Mouse (Mus musculus): ENCODE results near the gene Gm49380.

Gm49380 gene

DNA sequence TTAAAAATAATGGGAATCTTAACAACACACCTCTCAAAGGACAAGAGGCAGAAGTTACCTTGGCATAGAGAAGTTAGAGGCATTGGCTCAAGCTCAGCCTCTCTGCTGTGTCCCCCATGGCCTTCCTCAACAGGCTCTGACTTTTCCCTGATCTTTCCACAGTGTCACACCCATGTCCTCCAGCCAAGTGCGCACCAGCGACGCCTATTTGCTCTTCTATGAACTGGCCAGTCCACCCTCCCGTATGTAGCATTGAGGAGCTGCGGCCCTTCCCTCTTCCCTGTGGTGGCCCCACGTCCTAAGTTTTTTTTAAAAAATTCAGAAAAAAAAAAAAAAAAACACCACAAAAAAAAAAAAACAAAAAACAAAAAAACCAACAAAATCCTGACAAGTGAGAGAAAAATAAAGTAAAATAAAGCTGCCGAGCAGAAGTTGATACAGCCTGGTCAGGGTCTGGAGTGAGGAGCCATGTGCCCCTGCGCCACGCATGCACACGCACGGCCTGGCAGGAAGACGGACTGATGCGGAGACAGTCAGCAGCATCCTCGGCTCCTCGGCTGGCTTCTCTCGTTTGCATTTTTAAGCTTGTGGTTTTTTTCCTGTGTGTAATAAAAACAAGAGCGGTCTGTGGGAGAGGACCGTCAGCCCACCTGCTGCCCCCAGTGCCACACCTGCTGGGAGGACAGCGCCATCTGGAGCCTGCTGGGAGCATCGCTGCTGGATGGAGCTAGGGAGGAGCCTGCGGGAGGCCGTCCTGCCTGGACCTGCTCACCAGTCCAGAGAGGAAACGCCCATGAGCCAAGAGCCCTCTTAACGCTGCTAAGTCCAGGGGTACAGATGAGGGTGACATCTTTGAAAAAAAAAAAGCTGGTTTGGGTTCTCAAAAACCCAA lies 19.4 kb downstream of the Gm49380 start:
- in situ Hi-C loops (cut with MboI, MseI), result loop anchor here (25.0 kb wide), 3 partner anchors 357 to 1982 kb away; partner anchors contain the start of genes Nectin1 and Sorl1

DNA sequence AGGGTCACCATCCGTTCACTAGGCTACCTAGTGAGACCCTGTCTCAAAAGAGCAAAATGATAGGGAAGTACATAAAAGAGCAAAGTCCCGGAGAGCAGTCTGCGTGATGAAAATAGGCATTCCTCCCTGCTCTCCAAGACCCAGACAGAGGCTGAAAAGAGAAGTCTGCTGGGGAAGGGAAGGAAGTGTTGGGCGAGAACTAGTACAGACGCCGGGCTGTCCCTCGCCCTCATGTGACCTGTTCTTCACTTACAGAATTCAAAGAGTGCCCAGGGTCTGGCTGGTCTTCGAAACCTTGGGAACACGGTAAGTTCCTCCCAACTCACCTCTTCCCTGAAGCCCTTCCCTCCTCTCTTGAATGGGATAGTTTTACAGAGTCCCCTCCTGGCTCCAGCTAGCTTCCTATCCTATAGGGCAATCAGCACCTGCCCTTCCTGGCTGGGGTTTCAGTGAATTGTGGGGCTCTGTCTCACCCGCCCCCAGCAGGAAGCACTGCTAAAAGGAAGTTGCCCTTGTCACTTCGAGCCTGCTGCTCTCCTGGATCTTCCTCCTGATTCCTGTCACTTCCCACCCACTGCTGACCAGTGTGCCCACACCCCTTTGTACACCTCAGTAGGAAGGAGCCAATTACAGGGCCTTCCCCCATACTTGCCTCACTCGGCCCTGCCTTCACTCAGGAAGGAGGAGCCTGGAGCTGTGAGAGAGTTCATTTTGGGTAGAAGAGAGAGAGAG lies 24.3 kb downstream of the Gm49380 start:
- in situ Hi-C loops (cut with MboI, MseI), result loop anchor here (25.0 kb wide), 3 partner anchors 352 to 1977 kb away; partner anchors contain the start of genes Nectin1 and Sorl1

DNA sequence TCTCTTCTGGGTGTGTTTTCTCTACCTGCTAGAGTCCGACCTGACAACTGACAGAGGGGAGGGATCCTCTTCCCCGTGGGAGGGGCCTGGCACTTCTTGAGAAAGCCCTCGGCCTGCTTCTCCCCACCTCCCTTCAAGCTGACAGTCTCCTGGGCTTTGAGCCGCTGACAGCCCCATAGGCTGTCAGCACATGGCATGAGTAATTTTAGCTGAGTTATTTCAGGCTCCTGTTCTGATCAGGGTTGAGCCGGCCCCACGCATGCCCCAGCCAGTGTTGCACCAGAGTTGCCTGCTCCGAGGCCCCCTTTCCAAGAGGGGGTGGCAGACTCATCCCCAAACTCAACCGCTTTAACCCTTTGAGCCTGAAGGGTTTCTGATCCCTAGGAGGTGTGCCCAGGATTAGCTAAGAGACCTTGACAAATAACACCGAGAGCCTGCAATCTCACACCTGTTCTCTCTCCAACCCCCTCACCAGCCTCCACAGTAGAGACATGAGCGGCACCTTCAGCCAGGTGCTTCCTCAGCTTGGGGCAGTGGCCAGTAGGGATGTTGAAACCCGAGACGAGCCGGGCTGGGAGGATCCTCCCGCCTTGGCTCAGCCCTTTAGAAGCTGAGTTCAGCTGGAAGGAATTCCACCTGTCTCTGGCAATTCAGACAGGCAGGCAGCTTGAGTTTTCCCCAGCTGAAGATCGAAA lies 25.4 kb downstream of the Gm49380 start:
- in situ Hi-C loops (cut with MboI, MseI), result loop anchor here (25.0 kb wide), 3 partner anchors 351 to 1976 kb away; partner anchors contain the start of genes Nectin1 and Sorl1

DNA sequence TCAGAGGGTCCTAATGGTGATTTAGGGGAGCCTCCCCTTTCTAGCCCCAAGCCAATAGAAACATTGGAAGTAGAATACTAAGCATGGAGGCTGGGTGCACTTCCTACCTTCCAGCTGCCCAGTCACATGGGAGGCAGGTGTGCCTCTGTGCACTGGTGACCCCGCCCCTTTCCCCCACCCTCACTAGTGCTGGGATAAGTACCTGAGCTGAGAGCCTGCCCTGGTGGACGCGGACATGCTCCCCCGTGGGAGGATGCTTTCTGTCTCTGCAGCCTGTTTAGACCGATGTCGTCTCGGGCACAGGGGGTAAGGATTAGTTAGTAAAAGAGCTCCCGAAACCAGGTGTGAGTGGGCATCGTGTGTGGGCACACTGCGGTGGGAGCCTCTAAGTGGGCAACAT lies 26.3 kb downstream of the Gm49380 start:
- in situ Hi-C loops (cut with MboI, MseI), result loop anchor here (25.0 kb wide), 3 partner anchors 350 to 1975 kb away; partner anchors contain the start of genes Nectin1 and Sorl1

DNA sequence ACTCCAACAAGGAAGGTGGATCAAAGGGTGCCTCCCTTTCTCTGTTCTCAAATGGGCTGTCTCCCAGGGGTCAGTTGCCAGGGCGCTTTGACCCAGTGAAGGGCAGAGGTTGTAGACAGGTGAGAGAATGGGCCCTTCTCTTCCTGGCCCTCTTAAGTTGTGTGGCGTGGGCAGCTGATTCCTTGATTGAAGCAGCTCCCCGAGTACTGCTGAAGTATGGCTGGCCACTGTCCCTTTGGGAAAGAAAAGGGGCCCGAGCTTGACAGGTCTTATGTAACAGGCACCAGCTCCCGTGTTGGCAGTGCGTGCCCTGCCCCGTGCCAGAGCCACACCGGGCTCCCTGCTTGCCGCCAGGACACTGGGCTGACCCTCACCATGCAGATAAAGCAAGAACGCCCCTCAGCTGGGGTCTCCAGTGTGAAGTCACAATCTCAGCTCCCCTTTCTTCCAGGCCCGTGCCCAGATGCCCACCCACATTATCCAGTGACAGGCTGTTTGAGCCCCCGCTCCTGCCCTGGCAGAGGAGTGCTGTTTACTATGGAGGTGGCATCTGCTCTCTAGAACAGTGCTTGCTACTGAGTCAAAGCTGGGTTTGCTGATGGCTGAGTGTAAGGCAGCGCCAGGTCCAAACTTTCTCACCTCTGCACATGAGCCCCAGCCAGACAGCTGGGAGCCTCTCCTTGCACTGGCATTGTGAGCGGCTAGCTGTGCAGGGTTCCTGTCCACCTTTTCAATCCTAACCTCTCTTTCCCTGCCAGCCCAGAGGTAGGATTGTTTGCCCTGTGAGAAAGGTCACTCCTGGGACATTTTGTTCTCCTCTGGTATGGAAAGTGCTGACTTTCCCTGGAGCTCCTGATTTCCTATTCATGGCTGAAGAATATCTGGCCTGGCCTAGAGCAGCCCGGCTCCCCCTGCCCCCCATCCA lies 27.3 kb downstream of the Gm49380 start:
- in situ Hi-C loops (cut with MboI, MseI), result loop anchor here (25.0 kb wide), 3 partner anchors 349 to 1974 kb away; partner anchors contain the start of genes Nectin1 and Sorl1

DNA sequence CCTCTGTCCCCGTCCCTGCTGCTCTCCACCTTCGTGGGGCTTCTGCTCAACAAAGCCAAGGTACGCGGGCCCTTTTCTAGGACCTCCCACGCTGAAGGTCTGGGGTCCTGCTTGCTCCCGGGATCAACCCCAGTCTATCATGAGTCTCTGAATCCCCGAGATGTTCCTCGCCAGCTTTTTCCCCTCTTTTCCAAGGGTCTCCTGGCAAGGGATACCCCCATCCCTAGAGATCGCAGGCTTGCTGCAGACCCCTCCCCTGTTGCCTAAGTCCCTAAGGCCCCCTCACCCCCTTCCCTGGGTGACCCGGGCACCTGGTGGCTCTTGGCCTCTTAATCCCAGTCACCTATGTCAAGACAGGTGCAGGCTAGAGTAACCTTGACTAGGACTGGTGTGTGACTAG lies 28.0 kb downstream of the Gm49380 start:
- in situ Hi-C loops (cut with MboI, MseI), result loop anchor here (25.0 kb wide), 3 partner anchors 348 to 1973 kb away; partner anchors contain the start of genes Nectin1 and Sorl1

DNA sequence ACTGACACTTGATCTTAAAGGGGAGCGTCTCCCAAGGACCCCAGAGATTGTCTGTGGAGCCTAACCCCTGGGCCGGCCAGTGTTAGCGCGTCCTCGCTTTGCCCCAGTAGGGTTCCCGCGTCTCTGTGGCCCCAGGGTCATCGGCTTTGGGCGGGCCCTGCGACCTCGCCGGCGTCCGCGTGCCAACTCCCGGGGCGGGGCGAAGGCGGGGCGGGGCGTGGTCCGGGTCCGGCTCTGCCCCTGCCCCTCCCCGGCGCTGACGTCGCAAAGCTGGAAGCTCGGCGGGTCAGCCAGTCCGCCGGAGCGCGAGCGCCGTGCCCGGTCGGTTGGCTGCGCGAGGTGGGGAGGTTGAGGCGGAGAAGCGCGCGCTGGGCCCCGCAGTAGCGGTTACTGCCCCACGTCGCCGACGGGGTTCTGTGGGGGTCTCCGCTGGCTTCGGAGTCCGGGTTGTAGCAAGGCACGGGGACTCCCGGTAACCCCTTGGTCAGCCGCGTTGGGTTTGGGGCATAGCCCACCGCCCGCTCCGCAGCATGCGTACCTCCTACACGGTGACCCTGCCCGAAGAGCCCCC lies 28.6 kb downstream of the Gm49380 start:
- in situ Hi-C loops (cut with MboI, MseI), result loop anchor here (25.0 kb wide), 3 partner anchors 347 to 1972 kb away; partner anchors contain the start of genes Nectin1 and Sorl1

DNA sequence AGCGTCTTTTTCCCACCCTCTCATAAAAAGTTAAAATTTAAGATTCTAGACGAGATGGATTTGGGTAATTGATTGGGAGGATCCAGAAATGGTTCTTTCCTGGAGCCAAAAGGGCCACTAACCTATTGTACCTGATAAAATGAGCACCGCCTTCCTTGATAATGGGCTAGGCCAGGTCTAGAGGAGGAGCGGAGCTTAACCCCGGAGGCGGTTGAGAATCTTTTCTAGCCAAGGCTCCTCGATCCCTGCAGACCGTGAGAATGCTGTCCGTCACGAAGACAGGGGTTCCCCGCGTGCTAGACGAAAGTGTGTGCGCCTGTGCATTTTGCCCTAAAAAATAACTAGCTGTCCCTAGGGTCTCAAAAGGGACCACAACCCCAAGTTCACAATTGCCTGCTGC lies 29.1 kb downstream of the Gm49380 start:
- in situ Hi-C loops (cut with MboI, MseI), result loop anchor here (25.0 kb wide), 3 partner anchors 347 to 1972 kb away; partner anchors contain the start of genes Nectin1 and Sorl1

DNA sequence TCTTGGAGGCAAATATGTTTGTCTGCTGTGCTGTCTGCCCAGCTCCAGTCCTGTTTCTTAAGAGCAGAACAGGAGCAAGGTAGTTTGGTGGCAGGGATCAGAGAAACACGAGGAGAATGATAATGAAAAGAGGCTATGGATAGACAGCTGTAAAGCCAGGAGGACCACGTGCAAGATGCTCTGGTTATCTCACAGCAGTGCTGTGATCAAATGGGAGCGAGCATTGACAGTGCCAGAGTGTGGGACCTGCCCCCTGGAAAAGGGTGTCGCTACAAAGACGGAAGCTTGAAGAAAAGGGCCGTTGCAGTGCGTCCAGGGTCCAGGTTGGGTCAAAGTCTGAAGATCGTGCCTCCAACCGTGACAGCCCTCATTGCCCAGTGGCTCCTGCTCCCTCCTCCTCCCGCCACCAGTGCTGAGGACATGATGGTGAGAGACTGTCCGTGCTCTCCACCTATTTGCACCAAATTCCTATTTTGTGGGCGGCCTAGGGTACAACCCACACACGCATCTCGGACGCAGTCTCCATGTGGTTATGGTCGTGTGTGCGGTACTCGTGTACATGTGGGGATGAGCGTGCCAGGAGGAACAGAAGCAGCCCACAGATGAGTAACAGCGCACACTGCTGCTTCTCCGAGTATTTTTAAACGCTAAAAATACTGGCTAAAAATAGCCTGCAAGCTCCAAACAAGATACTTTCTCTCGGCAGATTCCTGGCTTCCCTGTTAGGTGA lies 29.7 kb downstream of the Gm49380 start:
- in situ Hi-C loops (cut with MboI, MseI), result loop anchor here (25.0 kb wide), 3 partner anchors 346 to 1971 kb away; partner anchors contain the start of genes Nectin1 and Sorl1

DNA sequence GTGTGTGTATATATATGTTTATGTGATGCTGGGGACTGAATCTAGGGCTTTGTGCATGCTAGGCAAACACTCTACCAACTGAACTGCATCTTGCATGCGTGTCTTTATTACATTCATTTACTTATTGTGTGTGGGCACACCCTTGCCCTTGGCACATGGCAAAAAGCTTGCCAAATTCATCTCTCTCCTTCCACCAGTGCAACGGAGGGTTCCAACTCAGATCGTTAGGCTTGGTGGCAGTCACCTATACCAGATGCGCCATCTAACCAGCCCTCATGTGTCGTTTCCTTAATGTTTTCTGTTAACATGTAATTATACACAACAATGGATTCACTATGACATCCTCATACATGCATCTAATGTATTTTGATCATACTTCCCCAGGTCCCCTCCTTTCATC lies 31.0 kb downstream of the Gm49380 start:
- in situ Hi-C loops (cut with MboI, MseI), result loop anchor here (25.0 kb wide), 3 partner anchors 345 to 1970 kb away; partner anchors contain the start of genes Nectin1 and Sorl1

DNA sequence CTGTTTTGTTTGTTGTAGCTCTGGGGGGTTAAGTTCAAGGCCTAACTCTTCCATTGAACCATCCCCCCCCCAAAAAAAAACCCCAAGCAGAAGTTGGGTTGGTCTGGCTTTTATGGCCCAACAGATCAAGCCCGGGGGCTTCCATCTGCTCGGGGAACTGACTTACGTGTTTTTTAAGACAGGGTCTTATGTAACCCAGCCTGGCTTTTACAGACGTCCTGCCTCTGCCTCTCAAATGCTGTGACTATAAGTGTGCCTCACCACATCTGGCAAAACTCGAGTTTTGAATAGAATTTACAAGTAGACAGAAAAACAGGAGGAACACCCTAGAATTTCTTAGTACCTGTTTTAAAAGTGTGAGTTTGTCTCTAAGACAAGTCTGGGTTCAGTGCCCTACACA lies 31.7 kb downstream of the Gm49380 start:
- in situ Hi-C loops (cut with MboI, MseI), result loop anchor here (25.0 kb wide), 3 partner anchors 344 to 1969 kb away; partner anchors contain the start of genes Nectin1 and Sorl1

DNA sequence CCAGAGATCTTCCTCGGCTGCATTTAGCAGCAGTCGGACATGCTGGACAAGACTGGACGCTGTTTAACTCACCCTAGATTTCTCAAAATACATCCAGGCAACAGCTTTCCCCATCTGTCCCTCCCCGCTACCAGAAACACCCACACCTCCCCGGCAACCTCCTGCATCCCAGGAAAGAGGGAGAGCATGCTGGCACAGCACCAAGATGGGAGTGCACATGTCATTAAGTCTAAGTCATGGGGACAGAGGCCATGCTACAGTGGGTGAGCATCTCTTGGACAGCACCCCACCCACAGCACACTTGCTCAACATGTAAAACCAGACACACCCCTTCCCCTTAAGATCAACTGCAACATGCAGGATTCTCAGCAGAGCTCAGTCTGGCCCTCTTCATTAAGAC lies 32.3 kb downstream of the Gm49380 start:
- in situ Hi-C loops (cut with MboI, MseI), result loop anchor here (25.0 kb wide), 3 partner anchors 344 to 1969 kb away; partner anchors contain the start of genes Nectin1 and Sorl1

DNA sequence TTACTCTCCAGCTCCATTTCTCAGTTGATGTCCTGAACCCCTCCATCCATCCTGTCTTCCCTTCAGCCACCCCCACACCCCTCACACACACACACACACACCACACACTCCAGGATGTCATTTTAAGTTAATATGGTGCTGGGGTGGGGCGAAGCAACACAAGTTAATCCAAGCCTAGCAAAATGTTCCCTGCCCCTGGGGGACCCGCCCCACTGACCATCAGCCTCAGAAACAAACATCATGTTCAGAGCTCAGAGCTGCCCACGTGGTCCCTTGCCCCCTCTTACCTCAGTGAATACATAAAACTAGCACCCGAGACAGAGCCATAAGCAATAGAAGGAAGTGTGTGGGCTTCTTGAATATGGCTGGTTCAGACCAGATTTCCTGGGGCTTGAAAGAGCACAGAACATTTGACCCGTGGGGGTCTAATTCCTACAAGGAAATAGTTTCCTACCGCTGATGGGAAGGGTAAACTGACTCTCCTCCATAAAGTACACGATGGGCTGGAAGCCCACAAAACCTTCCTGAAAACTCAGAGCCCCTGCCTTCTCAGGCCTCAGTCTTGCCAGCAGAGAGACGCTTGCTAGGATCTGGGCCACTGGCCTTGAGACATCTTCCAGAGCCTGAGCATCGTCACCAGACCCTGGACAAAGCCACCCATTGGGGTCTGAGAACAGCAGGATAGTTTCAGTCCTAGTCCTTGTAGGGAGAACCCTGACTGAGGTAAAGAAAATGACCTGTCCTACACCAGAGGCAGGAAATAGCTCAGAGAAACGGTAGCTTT lies 33.1 kb downstream of the Gm49380 start:
- in situ Hi-C loops (cut with MboI, MseI), result loop anchor here (25.0 kb wide), 3 partner anchors 343 to 1968 kb away; partner anchors contain the start of genes Nectin1 and Sorl1

DNA sequence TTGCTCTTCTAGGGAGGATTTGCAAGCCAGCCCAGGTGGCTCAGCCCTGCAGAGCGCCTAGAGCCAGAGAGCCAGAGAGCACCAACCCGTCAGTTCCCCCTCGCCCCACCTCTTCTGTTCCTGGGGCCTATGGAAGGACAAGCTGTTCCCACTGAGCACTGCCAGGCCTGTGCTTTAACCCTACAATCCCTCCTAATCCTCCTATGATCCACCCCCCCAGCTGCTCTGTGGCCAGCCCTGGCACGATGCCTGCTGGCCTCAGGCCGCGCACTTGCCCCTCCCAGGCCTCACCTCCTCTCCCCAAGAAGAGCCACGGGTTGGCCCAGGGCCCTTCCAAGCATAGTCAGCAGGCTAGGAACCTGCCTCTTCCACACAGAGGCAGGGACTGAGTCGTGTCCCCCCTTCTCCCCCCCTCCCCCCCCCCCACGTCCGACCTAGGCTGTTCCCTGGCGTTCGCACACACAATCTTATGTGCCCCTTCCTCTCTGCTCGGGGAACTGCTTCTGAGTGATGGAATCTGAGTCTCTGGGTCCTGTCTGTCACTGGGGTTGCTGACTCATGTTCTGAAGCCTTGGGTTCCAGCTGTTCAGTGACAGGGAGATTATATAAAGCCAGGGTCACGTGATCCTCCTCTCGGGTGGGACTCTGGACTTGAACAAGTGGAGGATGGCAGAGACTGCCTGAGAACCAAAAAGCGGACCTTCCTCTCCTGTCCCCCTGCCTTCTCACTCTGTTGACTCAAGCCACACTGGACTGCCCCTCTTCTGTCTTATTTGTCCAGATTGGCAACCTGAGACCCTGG lies 34.1 kb downstream of the Gm49380 start:
- in situ Hi-C loops (cut with MboI, MseI), result loop anchor here (25.0 kb wide), 3 partner anchors 342 to 1967 kb away; partner anchors contain the start of genes Nectin1 and Sorl1

DNA sequence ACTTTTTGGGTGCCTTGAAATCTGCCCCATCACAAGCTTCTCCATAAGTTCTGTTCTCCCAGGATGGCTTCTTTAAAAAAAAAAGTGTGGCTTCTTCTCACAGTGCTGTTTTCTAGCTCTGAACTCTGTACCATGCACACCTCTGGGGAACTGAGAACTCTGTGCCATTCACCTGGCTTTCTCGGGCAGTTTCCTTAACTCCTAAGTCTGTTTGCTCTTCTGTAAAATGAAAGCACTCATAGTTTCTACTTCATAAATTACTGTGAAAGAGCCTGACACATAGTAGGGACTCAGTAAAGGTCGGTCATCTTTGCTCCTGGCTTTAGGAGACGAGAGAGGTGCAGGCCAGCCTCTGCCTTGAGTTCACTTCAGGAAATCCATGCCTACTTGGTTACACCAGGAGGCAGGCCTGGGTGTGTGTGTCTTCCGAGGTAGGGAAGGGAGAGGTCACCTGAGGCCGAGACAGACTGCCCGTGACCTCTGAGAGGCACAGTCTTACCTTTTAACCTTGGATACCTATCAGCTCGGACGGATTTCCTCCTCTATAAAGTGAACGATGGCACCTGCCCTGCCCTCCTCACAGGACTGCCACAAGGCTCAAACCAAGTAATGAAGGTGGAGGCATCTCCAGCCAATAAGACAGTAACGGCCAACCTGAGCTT lies 35.0 kb downstream of the Gm49380 start:
- in situ Hi-C loops (cut with MboI, MseI), result loop anchor here (25.0 kb wide), 3 partner anchors 341 to 1966 kb away; partner anchors contain the start of genes Nectin1 and Sorl1

DNA sequence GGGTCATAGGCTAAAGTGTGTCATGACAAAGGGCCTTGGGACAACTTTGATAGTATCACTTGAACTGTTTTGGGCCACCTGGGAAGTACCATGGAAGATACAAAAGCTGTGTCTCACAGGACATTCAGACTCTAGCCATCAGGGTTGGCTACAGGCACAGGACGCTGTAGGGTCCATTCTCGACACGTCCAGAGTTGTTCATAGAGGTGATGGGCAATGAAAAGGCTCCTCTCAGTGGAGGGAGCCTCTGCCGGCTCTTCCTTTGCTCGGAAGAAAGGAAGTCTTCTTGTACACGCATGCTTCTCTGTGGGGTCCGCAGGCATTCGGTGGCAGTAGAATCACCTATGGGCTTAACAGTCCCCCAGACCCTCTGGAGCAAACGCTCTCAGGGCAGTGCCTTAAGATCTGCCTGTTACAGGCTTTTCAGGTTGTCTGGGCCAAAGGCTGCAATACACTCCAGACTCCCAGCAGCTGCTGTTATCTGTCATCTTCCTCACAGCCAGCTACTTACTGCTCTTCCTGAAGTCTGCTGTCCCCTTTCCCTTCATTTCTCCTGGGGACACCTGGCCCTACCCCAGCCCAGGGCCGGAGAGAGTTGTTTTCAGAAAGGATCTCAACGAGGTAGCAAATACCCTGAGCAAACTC lies 35.9 kb downstream of the Gm49380 start:
- in situ Hi-C loops (cut with MboI, MseI), result loop anchor here (25.0 kb wide), 3 partner anchors 340 to 1965 kb away; partner anchors contain the start of genes Nectin1 and Sorl1
